Mouse (Mus musculus) megakaryocyte, embryonic 14.5 days (primary cell): Measurements from ENCODE around the gene Hist2h3c2. TPM values are rescaled to one million over a fixed set of nuclear protein-coding genes. Genes with fewer than 3 reads are reported as not detected.
A peak's percentile ranks its signal among the peaks of the same experiment; 100 is the strongest.
"Not testable (repeated sequence)": the region's sequence is repeated elsewhere in the genome, so short reads cannot be mapped to it uniquely, and the experiment has no call there.

Source experiments
- H3K27me3 ChIP-seq: replicated peaks from 2 replicates; pipeline ENCODE3; 2012; ENCODE audit warnings: inconsistent platforms
- H3K36me3 ChIP-seq: replicated peaks from 2 replicates; pipeline ENCODE3; 2012; ENCODE audit warnings: low read length, inconsistent platforms, mixed read lengths
- H3K4me1 ChIP-seq: 2 replicates; pipeline ENCODE4 v1.6.1; 2012; ENCODE audit warnings: inconsistent platforms
- H3K4me3 ChIP-seq: replicated peaks from 2 replicates; pipeline ENCODE3; 2012; ENCODE audit warnings: moderate library complexity, mild to moderate bottlenecking, inconsistent platforms
- H3K9me3 ChIP-seq: 2 replicates; pipeline ENCODE4 v1.6.1; 2012; ENCODE audit warnings: inconsistent platforms
- FLI1 ChIP-seq: IDR thresholded peaks from 2 replicates; pipeline ENCODE4 v1.6.1; 2012; ENCODE audit warnings: low read length, inconsistent platforms, mixed read lengths
- GATA1 ChIP-seq: IDR thresholded peaks from 3 replicates; pipeline ENCODE4 v1.6.1; 2012; ENCODE audit warnings: mixed read lengths, low read length, inconsistent platforms, borderline replicate concordance
- polyA plus RNA-seq: library from polyadenylated mRNA; stranded (reverse); fragments of >175 nt; gene quantifications from 2 replicates; pipeline ENCODE4 v1.2.3, GENCODE M21; 2012; ENCODE audit warnings: low replicate concordance; ENCODE audit not compliant: insufficient read depth

Hist2h3c2 gene
- polyA plus RNA-seq: 50.2 and 139 TPM in 2 replicates

DNA sequence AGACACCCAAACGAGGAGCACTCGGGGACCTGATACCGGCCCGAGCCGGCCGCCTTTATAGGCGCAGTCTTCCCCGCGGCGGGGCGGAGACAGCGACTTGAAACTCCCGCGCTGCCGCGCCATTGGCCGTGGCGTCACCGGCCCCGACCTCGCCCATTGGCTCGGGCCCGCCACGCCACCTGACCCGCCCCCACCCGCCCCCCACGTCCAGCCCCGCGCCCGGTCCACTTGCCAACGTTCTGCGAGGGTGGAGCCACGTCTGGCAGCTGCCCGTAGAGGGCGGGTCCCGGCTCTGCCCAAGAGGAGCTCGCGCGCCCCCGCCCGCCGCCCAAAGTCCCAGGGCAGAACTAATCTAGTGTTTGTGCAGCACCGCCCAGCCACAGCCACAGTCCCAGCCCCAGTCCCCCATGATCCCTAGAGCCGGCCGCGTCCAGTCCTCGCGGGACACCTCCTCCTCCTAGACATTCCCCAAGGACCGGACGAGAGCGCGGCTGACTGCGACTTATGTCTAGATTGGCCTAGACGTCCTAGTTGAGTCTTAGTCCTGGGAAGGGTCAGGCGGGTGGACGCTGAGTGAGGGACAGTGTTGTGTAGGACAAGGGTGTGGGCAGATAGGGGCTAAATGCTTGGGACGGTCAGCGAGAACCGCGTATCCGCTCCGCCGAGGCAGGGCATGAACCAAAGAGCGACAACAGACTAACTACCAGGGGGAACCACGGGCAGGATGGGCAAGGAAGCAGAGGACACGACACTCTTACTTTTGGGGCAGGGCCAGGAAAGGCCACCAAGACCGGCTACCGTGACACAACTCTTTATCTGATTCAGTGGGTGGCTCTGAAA, at the start of gene Hist2h3c2:
Hist2h3c2 (minus strand) TSS at position 174 of the 840 bp plus-strand sequence.
- Histone ChIP-seq H3K4me3 (peak within 1 kb of the TSS; percentile 91), H3K4me1 (peaks cover 55% of the 10 kb centered on the region)
- not testable (repeated sequence) for H3K36me3 ChIP-seq

DNA sequence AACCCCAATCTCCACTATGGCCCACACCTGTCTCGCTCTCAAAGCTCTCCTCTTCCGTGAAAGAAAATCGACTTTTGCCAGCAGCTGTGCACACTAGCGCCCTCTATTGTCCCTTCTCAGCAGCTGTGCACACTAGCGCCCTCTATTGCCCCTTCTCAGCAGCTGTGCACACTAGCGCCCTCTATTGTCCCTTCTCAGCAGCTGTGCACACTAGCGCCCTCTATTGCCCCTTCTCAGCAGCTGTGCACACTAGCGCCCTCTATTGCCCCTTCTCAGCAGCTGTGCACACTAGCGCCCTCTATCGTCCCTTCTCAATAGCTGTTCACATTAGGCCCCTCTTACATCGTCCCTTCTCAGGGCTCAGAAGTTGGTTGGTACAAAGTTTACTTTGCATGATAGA, 48.4 kb upstream of the Hist2h3c2 start:
- not testable (repeated sequence) for H3K4me3 ChIP-seq, H3K4me1 ChIP-seq, H3K36me3 ChIP-seq
- Histone ChIP-seq H3K9me3 (peaks cover 12% of the 10 kb centered on the region), H3K27me3 (peaks cover 23% of the 10 kb centered on the region)

More for the DNA sequence above, at the start of gene Hist2h3c2:
- H3K9me3 ChIP-seq, H3K27me3 ChIP-seq: not testable (repeated sequence)

DNA sequence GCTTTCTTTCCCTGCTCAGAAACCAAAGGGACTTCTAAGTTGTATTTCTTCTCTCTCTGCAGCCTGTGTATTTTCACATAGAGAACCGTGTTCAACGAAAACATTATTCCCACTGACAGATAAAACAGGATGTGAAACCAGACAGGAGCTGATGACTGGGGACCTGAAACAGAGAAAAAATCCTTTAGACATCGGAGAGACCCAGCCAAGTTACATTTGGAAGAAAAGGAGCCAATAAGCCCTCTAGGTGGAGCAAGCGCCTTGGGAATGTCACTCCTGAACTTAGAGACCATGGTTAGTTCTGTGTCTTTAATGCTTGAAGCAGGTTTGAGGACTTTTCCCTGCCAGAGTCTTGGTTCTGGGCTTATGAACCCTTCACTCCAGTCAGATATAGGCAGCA, 45.5 kb upstream of the Hist2h3c2 start:
- peaks cover 35% of the 10 kb centered on the region for H3K27me3 ChIP-seq
- H3K4me1 ChIP-seq: peaks cover 7% of the 10 kb centered on the region
- no peaks in the 10 kb centered on the region for H3K36me3 ChIP-seq
- peaks cover 12% of the 10 kb centered on the region for H3K9me3 ChIP-seq
- TF ChIP-seq GATA1 (no peak), FLI1 (no peak)
- no peak overlapping the region for H3K4me3 ChIP-seq

GRCm38 (mm10) chr3:96280660-96281059, 41.7 kb upstream of the Hist2h3c2 start:
- TF ChIP-seq FLI1 (no peak), GATA1 (no peak)
- H3K4me3 ChIP-seq: no peak overlapping the region
- H3K4me1 ChIP-seq: peaks cover 33% of the 10 kb centered on the region
- H3K27me3 ChIP-seq: peaks cover 30% of the 10 kb centered on the region
- peaks cover 7% of the 10 kb centered on the region for H3K9me3 ChIP-seq
- peaks cover 12% of the 10 kb centered on the region for H3K36me3 ChIP-seq

GRCm38 (mm10) chr3:96277800-96278624, 39.1 kb upstream of the Hist2h3c2 start:
- Histone ChIP-seq H3K4me3 (peak overlapping the region; percentile 93), H3K9me3 (no peaks in the 10 kb centered on the region), H3K4me1 (peaks cover 44% of the 10 kb centered on the region), H3K36me3 (peaks cover 16% of the 10 kb centered on the region), H3K27me3 (peaks cover 17% of the 10 kb centered on the region)
- TF ChIP-seq FLI1 (no peak), GATA1 (no peak)

- peak overlapping the region; percentile 93 for H3K4me3 ChIP-seq
- peaks cover 44% of the 10 kb centered on the region for H3K4me1 ChIP-seq
- no peaks in the 10 kb centered on the region for H3K9me3 ChIP-seq
- TF ChIP-seq FLI1 (no peak), GATA1 (no peak)
- H3K27me3 ChIP-seq: peaks cover 12% of the 10 kb centered on the region
- peaks cover 16% of the 10 kb centered on the region for H3K36me3 ChIP-seq
Observed at GRCm38 (mm10) chr3:96277428-96277799, 38.5 kb upstream of the Hist2h3c2 start.

DNA sequence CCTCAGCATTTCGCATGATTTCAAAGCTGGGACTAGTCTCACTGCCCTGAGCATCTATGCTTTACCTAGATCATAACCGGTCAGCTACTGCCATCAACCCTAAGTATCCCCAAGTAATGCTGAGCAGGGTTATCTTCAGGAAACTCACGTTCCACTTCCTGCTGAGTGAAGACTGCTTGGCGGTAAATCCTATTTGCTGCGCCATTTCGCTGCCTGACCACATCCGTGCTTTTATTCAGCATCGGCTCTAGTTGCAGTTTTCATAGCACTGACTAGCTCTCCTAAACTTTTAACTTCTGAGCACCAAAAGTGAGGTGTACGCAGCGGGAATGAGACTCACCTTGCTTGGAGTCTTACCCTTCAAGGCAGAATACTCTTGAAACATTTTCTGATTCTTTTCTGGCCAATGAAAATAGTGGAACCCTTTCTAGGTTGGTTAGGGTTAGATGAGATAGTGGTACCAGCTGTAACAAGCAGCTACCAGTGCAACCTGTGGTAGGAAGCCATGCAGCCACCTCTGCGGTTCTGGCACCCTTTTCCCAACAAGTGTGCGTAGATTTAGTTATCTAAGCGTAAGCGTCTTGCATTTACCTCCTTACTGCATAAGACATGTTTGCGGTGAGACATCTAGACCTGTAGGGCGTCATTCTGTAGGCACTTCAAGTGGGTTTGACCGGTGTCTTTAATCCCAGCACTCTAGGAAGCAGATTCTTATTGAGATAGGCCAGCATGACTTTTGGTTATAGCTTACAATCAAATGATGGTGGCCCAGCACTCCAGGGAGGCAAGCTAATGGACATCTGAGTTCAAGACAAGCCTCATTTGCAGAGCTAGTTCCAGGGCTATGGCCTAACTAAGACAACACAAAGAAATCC, 34.9 kb upstream of the Hist2h3c2 start:
- H3K36me3 ChIP-seq: peaks cover 16% of the 10 kb centered on the region
- peaks cover 47% of the 10 kb centered on the region for H3K4me1 ChIP-seq
- peak overlapping the region; percentile 91 for H3K4me3 ChIP-seq
- H3K27me3 ChIP-seq: no peaks in the 10 kb centered on the region
- TF ChIP-seq FLI1 (no peak), GATA1 (no peak)
- H3K9me3 ChIP-seq: no peaks in the 10 kb centered on the region

DNA sequence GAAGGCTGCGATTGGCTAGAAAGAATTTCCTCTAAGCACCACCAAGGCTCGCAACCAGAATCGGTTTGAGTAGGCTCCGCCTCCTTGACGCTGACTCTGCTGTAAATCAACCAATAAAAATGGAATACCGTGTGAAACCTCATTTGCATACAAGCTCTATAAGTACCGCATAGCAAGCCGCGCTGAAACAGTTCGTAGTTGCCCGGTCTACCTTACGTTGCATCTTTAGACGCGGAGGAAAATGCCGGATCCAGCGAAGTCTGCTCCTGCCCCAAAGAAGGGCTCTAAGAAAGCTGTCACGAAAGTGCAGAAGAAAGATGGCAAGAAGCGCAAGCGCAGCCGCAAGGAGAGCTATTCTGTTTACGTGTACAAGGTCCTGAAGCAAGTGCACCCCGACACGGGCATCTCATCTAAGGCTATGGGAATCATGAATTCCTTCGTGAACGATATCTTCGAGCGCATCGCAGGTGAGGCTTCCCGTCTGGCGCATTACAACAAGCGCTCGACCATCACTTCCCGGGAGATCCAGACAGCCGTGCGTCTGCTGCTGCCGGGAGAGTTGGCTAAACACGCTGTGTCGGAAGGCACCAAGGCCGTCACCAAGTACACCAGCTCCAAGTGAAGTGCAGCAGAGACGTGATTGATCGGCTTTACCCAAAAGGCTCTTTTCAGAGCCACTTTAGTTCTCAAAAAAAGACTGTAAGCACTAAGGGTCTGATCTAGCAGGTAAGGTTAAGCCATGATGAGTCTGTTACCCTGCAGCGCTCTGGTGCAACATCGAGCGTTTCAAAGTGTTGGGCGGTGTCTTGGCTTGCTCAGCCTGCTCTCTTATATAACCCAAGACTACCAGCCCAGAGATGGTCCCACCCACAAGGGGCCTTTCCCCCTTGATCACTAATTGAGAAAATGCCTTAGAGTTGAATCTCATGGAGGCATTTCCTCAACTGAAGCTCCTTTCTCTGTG, 30.9 kb upstream of the Hist2h3c2 start, which contains the start of gene Hist2h2bb:
Hist2h2bb (plus strand) TSS at position 242 of the 964 bp plus-strand sequence.
- H3K4me3 ChIP-seq: peak within 1 kb of the TSS; percentile 94
- no peaks in the 10 kb centered on the region for H3K27me3 ChIP-seq
- TF ChIP-seq FLI1 (no peak), GATA1 (no peak)
- H3K9me3 ChIP-seq: no peaks in the 10 kb centered on the region
- H3K4me1 ChIP-seq: peaks cover 53% of the 10 kb centered on the region
- H3K36me3 ChIP-seq: no peaks in the 10 kb centered on the region

GRCm38 (mm10) chr3:96268776-96269378, 29.9 kb upstream of the Hist2h3c2 start:
- not testable (repeated sequence) for H3K9me3 ChIP-seq, H3K27me3 ChIP-seq, H3K36me3 ChIP-seq
- Histone ChIP-seq H3K4me3 (peak overlapping the region; percentile 94), H3K4me1 (peaks cover 54% of the 10 kb centered on the region)
